Mouse (Mus musculus): ENCODE results near the gene Stum.

Stum gene

DNA sequence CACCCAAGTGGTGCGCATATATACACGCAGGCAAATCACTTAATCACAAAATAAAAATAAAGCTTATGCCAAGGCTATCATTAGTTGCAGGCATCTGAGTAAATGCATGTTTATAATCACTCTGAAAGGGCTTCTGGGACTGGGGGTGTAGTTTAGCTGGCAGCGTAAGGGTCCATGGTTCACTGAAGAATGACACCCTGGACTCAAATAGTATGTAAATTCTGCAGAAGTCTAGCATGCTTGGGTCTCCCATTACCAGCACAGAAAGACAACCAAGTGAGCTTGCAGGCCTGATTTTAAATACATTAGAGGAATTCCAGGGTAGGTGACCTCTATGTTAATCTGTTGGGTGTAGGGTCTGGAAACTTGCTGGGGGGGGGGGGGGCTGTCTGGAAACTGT, 16.5 kb upstream of the Stum start:
- DNase-seq (ENCODE audit: low read depth, low spot score) = no peak

DNA sequence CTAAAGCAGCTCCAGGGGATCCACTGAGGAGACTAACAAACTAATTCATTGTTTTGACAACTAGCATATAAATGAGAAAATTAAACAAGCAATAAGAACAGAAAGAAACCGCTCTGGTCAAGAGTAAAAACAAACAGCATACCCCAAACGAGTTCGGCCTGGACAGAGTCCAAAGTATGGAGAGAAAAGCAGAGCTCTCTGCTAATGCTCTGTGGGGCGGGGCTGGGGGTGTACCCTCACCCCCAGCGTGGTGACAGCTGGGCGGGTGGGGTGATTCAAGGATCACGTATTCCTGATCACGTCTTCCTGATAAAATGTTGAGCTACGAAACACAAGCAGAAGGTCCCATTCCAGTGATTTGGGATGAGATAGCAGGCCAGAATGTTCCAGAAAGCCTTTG, 9.5 kb upstream of the Stum start:
- no peak for DNase-seq (ENCODE audit: low read depth, low spot score)

DNA sequence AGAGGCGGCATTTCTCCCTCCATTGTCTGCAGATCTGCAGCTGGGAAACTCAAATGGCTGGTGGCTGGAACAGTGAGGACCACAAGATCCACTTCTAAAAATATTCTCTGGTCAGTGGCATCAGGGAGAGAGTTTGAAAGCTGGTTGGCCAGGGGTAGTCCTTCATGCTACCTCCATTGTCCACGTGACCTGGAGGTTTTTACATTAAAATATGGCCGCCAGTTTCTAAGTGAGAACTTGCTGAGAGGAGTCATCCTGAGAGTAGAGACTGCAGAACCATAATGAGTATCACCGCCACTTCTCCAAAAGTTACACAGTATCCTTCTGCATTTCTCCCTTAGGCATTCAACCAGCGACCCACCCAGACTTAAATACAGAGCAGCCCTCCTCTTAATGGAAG, 2.0 kb upstream of the Stum start:
- no peak for DNase-seq (ENCODE audit: low read depth, low spot score)

DNA sequence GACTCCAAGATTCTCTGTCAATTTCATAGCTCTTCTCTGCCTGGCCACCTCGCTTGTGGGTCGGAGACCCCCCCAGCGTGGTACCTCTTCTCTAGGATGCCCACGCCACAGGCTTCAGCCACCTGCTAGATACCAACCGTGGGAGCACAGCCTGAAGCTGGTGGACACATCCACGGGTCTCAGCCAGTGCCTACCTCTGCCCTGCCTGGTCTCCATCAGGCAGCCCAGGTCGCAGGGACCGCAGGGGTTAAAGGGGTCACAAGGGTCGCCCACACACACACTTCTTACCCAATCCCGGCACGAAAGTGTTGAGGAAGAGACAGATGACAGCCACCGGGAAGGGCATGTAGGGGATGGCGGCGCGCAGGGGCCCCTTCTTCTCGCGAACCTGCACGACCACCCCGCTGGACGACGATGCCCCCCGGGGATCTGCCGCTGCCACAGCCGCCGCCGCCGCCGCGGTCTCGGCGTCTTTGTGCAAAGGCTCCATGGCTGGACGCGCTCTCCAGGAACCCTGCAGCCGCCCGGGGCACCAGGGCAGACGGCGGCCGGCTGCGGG, 385 bp downstream of the Stum start:
- DNase-seq (ENCODE audit: low read depth, low spot score) = peak; percentile 13

GRCm38 (mm10) chr1:180481956-180482355, 1.3 kb downstream of the Stum start:
- peak; percentile 22 for DNase-seq (ENCODE audit: low read depth, low spot score)

DNA sequence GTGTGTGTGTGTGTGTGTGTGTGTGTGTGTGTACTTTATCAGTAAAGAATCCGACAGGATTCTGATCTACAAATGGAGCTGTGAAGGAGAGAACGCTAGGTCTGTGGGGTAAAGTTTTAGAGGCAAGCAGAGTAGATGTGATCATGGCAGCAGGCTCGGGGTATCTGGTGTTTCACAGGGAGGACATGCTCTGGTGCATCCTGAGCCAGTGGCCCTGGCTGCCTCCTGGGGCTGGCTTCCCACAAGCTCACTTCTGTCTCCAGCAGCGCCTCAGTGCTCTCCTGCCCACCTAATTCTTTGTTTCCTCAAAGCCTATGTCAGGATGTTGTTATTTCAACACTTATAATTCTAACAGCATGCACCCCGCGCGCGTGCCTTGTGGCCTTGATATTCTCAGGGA, 2.0 kb downstream of the Stum start:
- DNase-seq (ENCODE audit: low read depth, low spot score) = no peak

DNA sequence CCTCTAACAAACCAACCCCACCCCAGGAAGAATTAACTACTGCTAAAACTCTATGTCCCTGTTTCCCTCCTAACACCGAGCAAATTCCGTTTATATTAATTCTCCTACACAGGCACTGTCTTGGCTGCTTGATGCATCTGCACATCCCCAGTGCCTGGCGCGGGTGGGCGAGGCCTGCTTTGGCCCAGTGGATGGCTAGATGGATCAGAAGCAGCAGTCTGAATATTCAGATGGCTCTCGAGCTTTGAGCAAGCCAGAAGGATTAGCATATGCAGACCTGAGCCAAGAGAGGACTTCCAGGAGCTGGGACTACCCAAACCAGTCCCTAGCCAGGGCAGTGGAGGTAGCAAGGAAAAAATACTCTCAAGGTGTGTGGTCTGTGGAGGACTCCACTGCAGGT, 3.0 kb downstream of the Stum start:
- DNase-seq (ENCODE audit: low read depth, low spot score) = no peak

- DNase-seq (ENCODE audit: low read depth, low spot score) = no peak
These were observed 9.7 kb downstream of the Stum start for GRCm38 (mm10) chr1:180473566-180473965.

DNA sequence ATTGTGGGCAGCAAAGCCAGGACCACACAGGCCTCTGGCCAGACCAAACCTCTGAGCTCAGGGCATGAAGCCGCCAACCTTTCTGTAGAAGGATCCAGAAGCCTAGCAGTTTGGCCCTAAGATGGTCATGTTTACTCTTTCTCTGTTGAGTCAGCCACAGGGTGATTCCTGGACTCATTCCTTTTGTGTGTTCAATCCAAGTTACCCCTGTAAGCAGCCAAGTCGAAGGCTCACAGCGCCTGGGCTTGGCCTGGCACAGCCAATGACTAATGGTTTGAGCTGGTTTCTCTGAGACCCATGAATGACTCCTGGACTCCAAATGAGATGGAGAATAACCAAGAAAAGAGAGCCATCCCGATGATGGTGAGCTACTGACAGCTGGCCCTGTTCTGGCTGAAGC, 15.3 kb downstream of the Stum start:
- no peak for DNase-seq (ENCODE audit: low read depth, low spot score)

DNA sequence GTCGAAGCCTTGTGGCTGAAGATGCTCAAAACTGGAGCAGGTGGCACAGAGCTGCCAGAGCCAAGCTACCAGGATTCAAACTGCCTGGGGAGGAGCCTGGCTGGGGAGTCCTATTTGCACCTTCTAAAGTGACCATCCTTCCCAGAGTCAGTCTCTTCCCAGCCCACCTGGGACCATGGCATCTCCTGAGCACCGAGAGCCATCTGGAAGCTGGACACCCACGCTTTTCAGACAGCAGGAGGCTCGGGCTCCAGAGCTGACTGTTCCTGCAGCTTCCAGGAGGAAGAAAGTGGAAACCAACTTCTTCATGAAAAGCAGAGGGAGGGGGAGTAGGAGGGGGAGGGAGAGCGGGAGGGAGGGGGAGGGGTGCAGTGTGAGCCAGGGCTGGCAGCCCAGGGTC, 17.7 kb downstream of the Stum start:
- no peak for DNase-seq (ENCODE audit: low read depth, low spot score)

GRCm38 (mm10) chr1:180464357-180464756, 18.9 kb downstream of the Stum start:
- DNase-seq (ENCODE audit: low read depth, low spot score) = no peak

DNA sequence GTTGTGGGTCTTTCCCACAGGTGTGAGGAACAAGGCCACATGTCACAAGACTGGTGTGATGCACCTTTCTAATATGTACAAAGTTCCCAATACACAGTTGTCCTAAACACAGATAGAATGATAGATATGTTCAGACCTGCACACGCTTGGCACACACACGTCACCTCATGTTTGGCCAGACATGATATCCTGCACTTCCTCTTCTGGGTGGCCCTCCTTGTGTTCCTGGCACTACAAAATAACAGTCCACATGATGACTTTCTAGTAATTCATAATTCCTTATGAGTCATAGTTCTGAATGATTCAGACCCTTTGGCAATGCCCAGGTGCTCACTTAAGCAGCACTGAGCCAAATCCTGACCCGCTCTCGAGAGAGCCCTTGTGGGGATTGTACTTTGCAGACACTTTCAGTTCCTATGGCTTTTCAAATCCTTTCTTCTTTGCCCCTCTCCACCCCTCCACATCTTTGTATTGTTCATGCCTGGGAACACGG, 20.3 kb downstream of the Stum start:
- DNase-seq (ENCODE audit: low read depth, low spot score) = no peak

- no peak for DNase-seq (ENCODE audit: low read depth, low spot score)
These were observed 20.9 kb downstream of the Stum start for GRCm38 (mm10) chr1:180462396-180462795.

DNA sequence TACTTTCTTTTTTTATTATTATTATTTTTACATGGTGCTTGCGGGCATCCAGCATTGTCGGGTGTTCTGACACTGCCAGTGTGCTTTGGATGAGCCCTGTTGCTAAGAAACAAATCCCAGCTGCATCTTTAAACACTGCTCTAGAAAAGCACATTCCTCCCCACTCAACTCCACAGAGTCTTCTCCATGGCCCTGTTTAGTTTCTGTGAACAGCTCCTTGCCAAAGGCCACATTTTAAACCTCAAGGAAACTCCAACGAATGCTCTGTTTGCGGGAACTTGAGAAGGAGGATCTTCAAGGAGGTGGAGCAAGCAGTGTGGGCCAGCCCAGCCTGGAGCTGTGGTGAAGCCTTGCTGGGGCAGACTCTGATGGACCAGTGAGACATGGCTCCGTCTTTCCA, 22.6 kb downstream of the Stum start:
- DNase-seq (ENCODE audit: low read depth, low spot score) = no peak

DNA sequence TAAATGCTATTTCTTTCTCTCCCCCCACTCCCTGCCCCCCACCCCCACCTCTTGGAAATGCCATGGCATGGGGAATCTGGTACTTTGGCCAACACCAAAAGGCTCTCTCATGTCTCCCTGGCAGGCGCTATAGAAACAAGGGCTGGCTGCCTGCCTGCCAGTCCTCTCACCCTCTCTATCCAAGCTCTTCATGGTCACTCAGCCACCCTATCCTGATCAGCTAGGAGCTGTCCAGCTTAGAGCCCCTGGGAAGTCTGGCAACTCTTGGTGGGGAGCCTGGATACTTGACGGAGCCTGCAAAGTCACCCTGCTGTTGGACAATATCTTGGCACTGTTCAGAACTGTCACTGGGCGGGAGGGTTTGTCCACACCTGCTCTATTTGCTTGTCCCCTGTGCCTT, 24.6 kb downstream of the Stum start:
- no peak for DNase-seq (ENCODE audit: low read depth, low spot score)

DNA sequence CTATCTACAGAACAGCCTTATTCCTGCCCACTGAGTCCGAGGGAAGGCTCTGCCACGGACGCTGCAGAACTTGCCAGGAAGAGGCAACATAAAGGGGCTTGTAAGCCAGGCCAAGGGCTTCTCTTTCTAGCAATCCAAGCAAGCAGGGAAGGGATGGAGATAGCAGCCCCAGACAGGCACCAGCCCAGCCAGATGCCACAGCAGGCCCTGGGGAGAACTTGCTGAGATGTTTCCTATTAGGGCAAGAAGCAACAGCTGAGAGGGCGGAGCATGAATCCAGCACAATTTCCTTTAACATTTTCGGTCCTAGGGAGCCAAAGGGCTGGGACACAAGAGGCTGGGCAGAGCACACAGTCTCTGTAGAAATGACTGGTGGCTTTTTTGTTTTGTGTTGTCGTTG, 25.0 kb downstream of the Stum start:
- DNase-seq (ENCODE audit: low read depth, low spot score) = no peak

- DNase-seq (ENCODE audit: low read depth, low spot score) = no peak
These were observed 33.7 kb downstream of the Stum start for GRCm38 (mm10) chr1:180449641-180450040.

DNA sequence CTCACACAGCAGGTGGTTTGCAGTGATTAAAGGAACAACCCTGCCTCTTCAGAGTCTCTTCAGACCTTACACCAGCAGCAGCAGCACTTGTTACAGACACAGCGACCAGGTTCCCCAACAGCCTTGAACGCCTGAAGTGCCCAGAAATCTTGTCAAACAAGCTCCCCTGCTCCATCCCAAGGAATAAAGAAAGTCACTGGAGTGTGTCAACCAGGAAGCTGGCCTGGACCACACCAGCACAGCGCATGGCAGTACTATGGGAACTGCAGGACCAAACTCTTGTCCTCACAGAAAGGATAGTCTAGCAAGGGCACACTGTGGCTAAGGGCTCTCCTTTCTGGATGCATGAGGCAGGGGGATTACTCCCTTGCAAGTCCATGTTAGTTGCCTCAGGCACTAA, 38.9 kb downstream of the Stum start:
- no peak for DNase-seq (ENCODE audit: low read depth, low spot score)

- DNase-seq (ENCODE audit: low read depth, low spot score) = no peak
These were observed 43.8 kb downstream of the Stum start for GRCm38 (mm10) chr1:180439496-180439895.

DNA sequence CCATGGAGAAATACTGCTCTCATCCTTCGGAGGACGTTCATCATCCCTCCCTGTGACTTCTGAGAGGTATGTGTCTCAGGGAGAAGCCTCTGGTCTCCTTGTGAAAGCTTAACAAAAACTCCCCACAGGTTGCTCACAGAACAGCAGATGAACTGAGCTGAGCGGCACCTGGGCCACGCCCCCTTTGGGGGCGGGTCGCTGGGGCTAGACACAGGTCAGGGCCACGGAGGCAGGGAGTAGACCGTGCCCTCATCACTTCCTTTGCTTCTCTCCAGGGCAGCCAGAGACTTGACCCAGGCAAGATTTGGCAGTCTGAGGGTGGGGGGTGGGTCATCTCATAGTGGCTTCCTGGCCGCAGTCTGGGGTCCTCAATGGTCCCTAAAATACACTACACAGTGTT, 48.4 kb downstream of the Stum start:
- DNase-seq (ENCODE audit: low read depth, low spot score) = no peak

DNA sequence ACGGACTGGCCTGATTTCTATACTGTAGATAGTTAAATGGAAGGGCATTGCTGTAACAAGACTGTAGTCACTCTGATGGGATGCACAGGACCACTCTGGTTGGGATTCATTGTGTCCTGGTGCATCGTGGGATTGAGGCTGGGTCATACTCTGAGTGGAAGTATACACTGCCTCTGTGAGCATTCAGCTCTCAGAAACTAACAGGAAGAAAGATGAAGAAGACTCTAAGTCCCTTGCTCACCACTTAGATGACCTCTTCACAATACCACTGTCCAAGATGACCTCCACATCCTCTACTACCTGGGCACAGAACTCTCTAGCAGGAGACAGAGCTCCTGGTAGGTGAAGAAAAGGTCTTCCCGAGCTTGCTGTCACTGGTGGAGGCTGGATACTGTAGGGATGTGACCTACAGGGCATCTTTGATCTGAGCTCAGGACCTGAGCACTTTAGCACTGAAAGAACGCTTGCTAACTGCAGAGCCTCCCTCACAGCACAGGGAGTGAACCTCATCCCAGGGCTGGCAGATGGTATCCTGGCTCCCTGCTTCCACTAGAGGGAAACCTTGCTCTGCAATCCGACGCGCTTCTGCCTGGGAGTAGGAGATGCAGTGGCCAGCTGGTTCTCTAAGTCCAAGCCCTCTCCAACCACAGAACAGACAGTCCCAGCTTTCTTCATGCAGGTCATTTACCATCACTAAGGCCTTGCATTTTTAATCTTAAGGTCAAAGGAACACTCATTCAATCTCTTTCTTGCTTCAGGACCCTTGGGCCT, 49.3 kb downstream of the Stum start:
- peak; percentile 85 for DNase-seq (ENCODE audit: low read depth, low spot score)

GRCm38 (mm10) chr1:180433098-180433538, 50.2 kb downstream of the Stum start:
- peak; percentile 71 for DNase-seq (ENCODE audit: low read depth, low spot score)

GRCm38 (mm10) chr1:180431833-180432232, 51.5 kb downstream of the Stum start:
- DNase-seq (ENCODE audit: low read depth, low spot score) = no peak

Measured in mesoderm, embryonic 11.5 days (tissue).